Mouse (Mus musculus): ENCODE measurements at regions not wholly inside any gene's neighbourhood (a gene's known extent, or its start where the extent isn't known, plus 50 kb on each side); places are given as distances from the start of the nearest gene placed in this dataset.
"Not testable (repeated sequence)": the region's sequence is repeated elsewhere in the genome, so short reads cannot be mapped to it uniquely, and the experiment has no call there.

- CTCF ChIA-PET = no interaction called here
These were observed 53.3 kb upstream of the Trdn start for GRCm38 (mm10) chr10:33027055-33027454.

- CTCF ChIA-PET = no interaction called here
These were observed 58.1 kb upstream of the Trdn start for GRCm38 (mm10) chr10:33022254-33022653.

GRCm38 (mm10) chr10:32984727-32985587 is 94.7 kb upstream of the Nkain2 start:
- CTCF ChIA-PET = interaction anchor here (0.6 kb wide), 1 partner anchor 32 kb away, joined by 3 read pairs; no protein-coding TSS in a partner anchor

- CTCF ChIA-PET = not testable (repeated sequence)
These were observed 68.2 kb upstream of the Nkain2 start for GRCm38 (mm10) chr10:32958286-32959043.

GRCm38 (mm10) chr10:32957476-32957875 is 67.2 kb upstream of the Nkain2 start:
- CTCF ChIA-PET = not testable (repeated sequence)

GRCm38 (mm10) chr10:32953771-32954170 is 63.5 kb upstream of the Nkain2 start:
- CTCF ChIA-PET = not testable (repeated sequence)

GRCm38 (mm10) chr10:32952494-32952893 is 62.2 kb upstream of the Nkain2 start:
- CTCF ChIA-PET = no interaction called here

GRCm38 (mm10) chr10:32943026-32943425 is 52.8 kb upstream of the Nkain2 start:
- CTCF ChIA-PET = no interaction called here
